Mouse (Mus musculus): ENCODE measurements around the gene Adamts3. TPM values are rescaled to one million over a fixed set of nuclear protein-coding genes. Genes with fewer than 3 reads are reported as not detected.
A peak's percentile ranks its signal among the peaks of the same experiment; 100 is the strongest.

The Adamts3 gene
- polyA plus RNA-seq, 1 experiment from 2014 or later, result 0.52 TPM

- WGBS, result 73% methylated on average over 2 of the region's 2 CpGs
- Histone ChIP-seq H3K36me3 (ENCODE audit: control insufficient read depth, insufficient read depth, low read length) (no peaks in the 10 kb centered on the region), H3K27ac (replicated peaks) (no peak overlapping the region), H3K4me1 (replicated peaks; ENCODE audit: control insufficient read depth, insufficient read depth) (no peaks in the 10 kb centered on the region), H3K9me3 (ENCODE audit: control insufficient read depth, low read length) (no peaks in the 10 kb centered on the region), H3K27me3 (ENCODE audit: control insufficient read depth, insufficient read depth, low read length) (no peaks in the 10 kb centered on the region), H3K9ac (ENCODE audit: low read length) (no peak overlapping the region), H3K4me2 (replicated peaks; ENCODE audit: low read depth) (no peak overlapping the region), H3K4me3 (ENCODE audit: low read depth, low read length) (no peak overlapping the region)
- TF ChIP-seq EP300 (optimal IDR thresholded peaks at IDR 0.05), result no peak
- TF ChIP-seq CTCF (IDR thresholded peaks at IDR 0.05; ENCODE audit: low read depth), result no peak
- peak; percentile 25 for DNase-seq (ENCODE audit: low spot score)
- ATAC-seq (ENCODE audit: low FRiP score, low TSS enrichment), result peak; percentile 66
Measured at GRCm38 (mm10) chr5:89748185-89748884, 134.8 kb downstream of the Adamts3 start.

GRCm38 (mm10) chr5:89747149-89747659 lies 135.9 kb downstream of the Adamts3 start:
- no peak for TF ChIP-seq CTCF (IDR thresholded peaks at IDR 0.05; ENCODE audit: low read depth)
- no peak for TF ChIP-seq EP300 (optimal IDR thresholded peaks at IDR 0.05)
- 73% methylated on average over 5 of the region's 5 CpGs for WGBS
- no peak for DNase-seq (ENCODE audit: low spot score)
- ATAC-seq (ENCODE audit: low FRiP score, low TSS enrichment), result no peak
- no peaks in the 10 kb centered on the region for H3K36me3 ChIP-seq (ENCODE audit: control insufficient read depth, insufficient read depth, low read length)
- H3K9ac ChIP-seq (ENCODE audit: low read length), result no peak overlapping the region
- no peak overlapping the region for H3K4me3 ChIP-seq (ENCODE audit: low read depth, low read length)
- H3K9me3 ChIP-seq (ENCODE audit: control insufficient read depth, low read length), result no peaks in the 10 kb centered on the region
- no peak overlapping the region for H3K27ac ChIP-seq (replicated peaks)
- no peaks in the 10 kb centered on the region for H3K27me3 ChIP-seq (ENCODE audit: control insufficient read depth, insufficient read depth, low read length)
- H3K4me2 ChIP-seq (replicated peaks; ENCODE audit: low read depth), result no peak overlapping the region
- H3K4me1 ChIP-seq (replicated peaks; ENCODE audit: control insufficient read depth, insufficient read depth), result no peaks in the 10 kb centered on the region

- no peaks in the 10 kb centered on the region for H3K27me3 ChIP-seq (ENCODE audit: control insufficient read depth, insufficient read depth, low read length)
- 80% methylated on average over 2 of the region's 2 CpGs for WGBS
- H3K4me2 ChIP-seq (replicated peaks; ENCODE audit: low read depth), result no peak overlapping the region
- H3K9ac ChIP-seq (ENCODE audit: low read length), result no peak overlapping the region
- no peaks in the 10 kb centered on the region for H3K4me1 ChIP-seq (replicated peaks; ENCODE audit: control insufficient read depth, insufficient read depth)
- TF ChIP-seq EP300 (optimal IDR thresholded peaks at IDR 0.05), result no peak
- no peak for TF ChIP-seq CTCF (IDR thresholded peaks at IDR 0.05; ENCODE audit: low read depth)
- H3K36me3 ChIP-seq (ENCODE audit: control insufficient read depth, insufficient read depth, low read length), result no peaks in the 10 kb centered on the region
- H3K27ac ChIP-seq (replicated peaks), result no peak overlapping the region
- DNase-seq (ENCODE audit: low spot score), result no peak
- H3K9me3 ChIP-seq (ENCODE audit: control insufficient read depth, low read length), result no peaks in the 10 kb centered on the region
- no peak for ATAC-seq (ENCODE audit: low FRiP score, low TSS enrichment)
- H3K4me3 ChIP-seq (ENCODE audit: low read depth, low read length), result no peak overlapping the region
Measured at GRCm38 (mm10) chr5:89745112-89745511, 138.0 kb downstream of the Adamts3 start.

- TF ChIP-seq CTCF (IDR thresholded peaks at IDR 0.05; ENCODE audit: low read depth) (no peak), EP300 (optimal IDR thresholded peaks at IDR 0.05) (no peak)
- no peak for DNase-seq (ENCODE audit: low spot score)
- Histone ChIP-seq H3K4me2 (replicated peaks; ENCODE audit: low read depth) (no peak overlapping the region), H3K27ac (replicated peaks) (no peak overlapping the region), H3K27me3 (ENCODE audit: control insufficient read depth, insufficient read depth, low read length) (no peaks in the 10 kb centered on the region), H3K4me3 (ENCODE audit: low read depth, low read length) (no peak overlapping the region), H3K9me3 (ENCODE audit: control insufficient read depth, low read length) (no peaks in the 10 kb centered on the region), H3K4me1 (replicated peaks; ENCODE audit: control insufficient read depth, insufficient read depth) (no peaks in the 10 kb centered on the region), H3K9ac (ENCODE audit: low read length) (no peak overlapping the region), H3K36me3 (ENCODE audit: control insufficient read depth, insufficient read depth, low read length) (no peaks in the 10 kb centered on the region)
- ATAC-seq (ENCODE audit: low FRiP score, low TSS enrichment), result no peak
- 53% methylated on average over 2 of the region's 2 CpGs for WGBS
Measured at GRCm38 (mm10) chr5:89734759-89735158, 148.4 kb downstream of the Adamts3 start.

- TF ChIP-seq EP300 (optimal IDR thresholded peaks at IDR 0.05) (no peak), CTCF (IDR thresholded peaks at IDR 0.05; ENCODE audit: low read depth) (no peak)
- Histone ChIP-seq H3K9me3 (ENCODE audit: control insufficient read depth, low read length) (no peaks in the 10 kb centered on the region), H3K4me1 (replicated peaks; ENCODE audit: control insufficient read depth, insufficient read depth) (no peaks in the 10 kb centered on the region), H3K27me3 (ENCODE audit: control insufficient read depth, insufficient read depth, low read length) (no peaks in the 10 kb centered on the region), H3K27ac (replicated peaks) (no peak overlapping the region), H3K4me2 (replicated peaks; ENCODE audit: low read depth) (no peak overlapping the region), H3K9ac (ENCODE audit: low read length) (no peak overlapping the region), H3K36me3 (ENCODE audit: control insufficient read depth, insufficient read depth, low read length) (no peaks in the 10 kb centered on the region), H3K4me3 (ENCODE audit: low read depth, low read length) (no peak overlapping the region)
- DNase-seq (ENCODE audit: low spot score) (no peak), ATAC-seq (ENCODE audit: low FRiP score, low TSS enrichment) (no peak)
- WGBS, result 73% methylated on average over 3 of the region's 3 CpGs
Measured at GRCm38 (mm10) chr5:89730411-89730810, 152.7 kb downstream of the Adamts3 start.

- TF ChIP-seq EP300 (optimal IDR thresholded peaks at IDR 0.05), result no peak
- no peak for TF ChIP-seq CTCF (IDR thresholded peaks at IDR 0.05; ENCODE audit: low read depth)
- 58% methylated on average over 3 of the region's 3 CpGs for WGBS
Measured at GRCm38 (mm10) chr5:89728117-89728516, 155.0 kb downstream of the Adamts3 start.

More at GRCm38 (mm10) chr5:89728117-89728516, 155.0 kb downstream of the Adamts3 start:
- ATAC-seq (ENCODE audit: low FRiP score, low TSS enrichment) (no peak), DNase-seq (ENCODE audit: low spot score) (no peak)
- no peak overlapping the region for H3K4me3 ChIP-seq (ENCODE audit: low read depth, low read length)
- no peaks in the 10 kb centered on the region for H3K4me1 ChIP-seq (replicated peaks; ENCODE audit: control insufficient read depth, insufficient read depth)
- H3K27ac ChIP-seq (replicated peaks), result no peak overlapping the region
- no peaks in the 10 kb centered on the region for H3K27me3 ChIP-seq (ENCODE audit: control insufficient read depth, insufficient read depth, low read length)
- no peaks in the 10 kb centered on the region for H3K9me3 ChIP-seq (ENCODE audit: control insufficient read depth, low read length)
- H3K9ac ChIP-seq (ENCODE audit: low read length), result no peak overlapping the region
- H3K4me2 ChIP-seq (replicated peaks; ENCODE audit: low read depth), result no peak overlapping the region
- H3K36me3 ChIP-seq (ENCODE audit: control insufficient read depth, insufficient read depth, low read length), result no peaks in the 10 kb centered on the region

Data from stomach, postnatal 0 days (tissue).